Mouse (Mus musculus): ENCODE measurements around the gene Col6a1.

- TF ChIP-seq POLR2A (IDR thresholded peaks at IDR 0.05; ENCODE audit: control insufficient read depth, low read depth, low read length): no peak
- TF ChIP-seq CTCF (IDR thresholded peaks at IDR 0.05; ENCODE audit: control insufficient read depth, insufficient read depth, insufficient replicate concordance, low read depth, low read length): no peak
These were observed 17.5 kb downstream of the Col6a1 start for GRCm38 (mm10) chr10:76708465-76708864.
